Mouse (Mus musculus): ENCODE measurements at regions not wholly inside any gene's neighbourhood (a gene's known extent, or its start where the extent isn't known, plus 50 kb on each side); places are given as distances from the start of the nearest gene placed in this dataset.

- H3K9me3 ChIP-seq (ENCODE audit: control insufficient read depth, low read length), result no peaks in the 10 kb centered on the region
- no peaks in the 10 kb centered on the region for H3K4me1 ChIP-seq (ENCODE audit: control insufficient read depth, insufficient read depth, low read length)
- no peak for ATAC-seq
- no peaks in the 10 kb centered on the region for H3K36me3 ChIP-seq (ENCODE audit: control insufficient read depth, insufficient read depth, low read length)
- no peak overlapping the region for H3K9ac ChIP-seq (ENCODE audit: low read depth, low read length)
- no peak overlapping the region for H3K4me3 ChIP-seq (ENCODE audit: low read length)
- 79% methylated on average over 5 of the region's 5 CpGs for WGBS
- H3K27me3 ChIP-seq (replicated peaks; ENCODE audit: control insufficient read depth, insufficient read depth, low read length), result no peaks in the 10 kb centered on the region
- no peak overlapping the region for H3K4me2 ChIP-seq (ENCODE audit: low read depth, low read length)
- no peak overlapping the region for H3K27ac ChIP-seq (ENCODE audit: low read length)
These were observed 269.1 kb downstream of the Rfpl4b start for GRCm38 (mm10) chr10:38552350-38553076.

- ATAC-seq, result no peak
These were observed 281.5 kb downstream of the Rfpl4b start for GRCm38 (mm10) chr10:38540031-38540430.

GRCm38 (mm10) chr10:38538766-38539165 is 282.8 kb downstream of the Rfpl4b start:
- no peak for ATAC-seq
- no peaks in the 10 kb centered on the region for H3K4me1 ChIP-seq (ENCODE audit: control insufficient read depth, insufficient read depth, low read length)
- H3K9ac ChIP-seq (ENCODE audit: low read depth, low read length), result no peak overlapping the region
- H3K9me3 ChIP-seq (ENCODE audit: control insufficient read depth, low read length), result no peaks in the 10 kb centered on the region
- no peak overlapping the region for H3K27ac ChIP-seq (ENCODE audit: low read length)
- H3K36me3 ChIP-seq (ENCODE audit: control insufficient read depth, insufficient read depth, low read length), result no peaks in the 10 kb centered on the region
- H3K4me3 ChIP-seq (ENCODE audit: low read length), result no peak overlapping the region
- H3K27me3 ChIP-seq (replicated peaks; ENCODE audit: control insufficient read depth, insufficient read depth, low read length), result no peaks in the 10 kb centered on the region
- no peak overlapping the region for H3K4me2 ChIP-seq (ENCODE audit: low read depth, low read length)

More at GRCm38 (mm10) chr10:38540031-38540430, 281.5 kb downstream of the Rfpl4b start:
- Histone ChIP-seq H3K9ac (ENCODE audit: low read depth, low read length) (no peak overlapping the region), H3K9me3 (ENCODE audit: control insufficient read depth, low read length) (no peaks in the 10 kb centered on the region), H3K27me3 (replicated peaks; ENCODE audit: control insufficient read depth, insufficient read depth, low read length) (no peaks in the 10 kb centered on the region), H3K4me3 (ENCODE audit: low read length) (no peak overlapping the region), H3K4me2 (ENCODE audit: low read depth, low read length) (no peak overlapping the region), H3K4me1 (ENCODE audit: control insufficient read depth, insufficient read depth, low read length) (no peaks in the 10 kb centered on the region), H3K27ac (ENCODE audit: low read length) (no peak overlapping the region), H3K36me3 (ENCODE audit: control insufficient read depth, insufficient read depth, low read length) (no peaks in the 10 kb centered on the region)
- 91% methylated on average over 4 of the region's 4 CpGs for WGBS

- no peak for ATAC-seq
- Histone ChIP-seq H3K9ac (ENCODE audit: low read depth, low read length) (no peak overlapping the region), H3K4me3 (ENCODE audit: low read length) (no peak overlapping the region), H3K9me3 (ENCODE audit: control insufficient read depth, low read length) (no peaks in the 10 kb centered on the region), H3K27ac (ENCODE audit: low read length) (no peak overlapping the region), H3K27me3 (replicated peaks; ENCODE audit: control insufficient read depth, insufficient read depth, low read length) (no peaks in the 10 kb centered on the region), H3K4me2 (ENCODE audit: low read depth, low read length) (no peak overlapping the region), H3K36me3 (ENCODE audit: control insufficient read depth, insufficient read depth, low read length) (no peaks in the 10 kb centered on the region), H3K4me1 (ENCODE audit: control insufficient read depth, insufficient read depth, low read length) (no peaks in the 10 kb centered on the region)
- 65% methylated on average over 2 of the region's 2 CpGs for WGBS
These were observed 304.9 kb downstream of the Rfpl4b start for GRCm38 (mm10) chr10:38516636-38517035.

All from intestine, embryonic 16.5 days (tissue).